Mouse (Mus musculus) telencephalon, adult 2 months (tissue): ENCODE results near the gene Cep131.

Experiments
- DNase-seq: peaks from one replicate; pipeline ENCODE4 v3.0.0-alpha.2; 2011; ENCODE audit warnings: low read depth, low spot score

Cep131 gene

DNA sequence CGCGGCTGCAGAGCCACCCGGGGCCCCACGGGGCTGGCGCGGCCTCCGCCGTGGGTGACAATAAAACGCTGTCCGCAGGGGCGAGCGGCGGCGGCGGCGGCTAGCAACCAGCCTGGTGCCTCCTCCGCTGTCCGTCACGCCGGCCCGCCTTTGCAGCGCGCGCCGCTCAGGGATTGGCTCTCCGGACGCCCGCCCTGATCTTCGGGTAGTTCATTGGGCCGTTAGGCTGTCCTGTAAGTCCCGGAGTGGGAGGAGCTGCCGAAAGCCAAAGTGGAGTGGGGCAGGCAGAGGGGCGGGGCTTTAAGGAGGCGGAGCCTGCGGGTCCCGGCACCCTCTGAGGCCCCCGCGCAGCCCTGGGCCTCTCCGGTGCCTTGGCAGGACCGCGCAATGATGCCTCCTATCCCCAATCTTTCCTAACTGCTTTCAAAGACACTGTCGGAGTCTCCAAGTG, at the start of gene Cep131:
Cep131 (minus strand) TSS at position 126 of the 451 bp plus-strand sequence.
- peak; percentile 96 for DNase-seq

GRCm38 (mm10) chr11:120136195-120136594, 49.6 kb upstream of the Cep131 start:
- DNase-seq = no peak

DNA sequence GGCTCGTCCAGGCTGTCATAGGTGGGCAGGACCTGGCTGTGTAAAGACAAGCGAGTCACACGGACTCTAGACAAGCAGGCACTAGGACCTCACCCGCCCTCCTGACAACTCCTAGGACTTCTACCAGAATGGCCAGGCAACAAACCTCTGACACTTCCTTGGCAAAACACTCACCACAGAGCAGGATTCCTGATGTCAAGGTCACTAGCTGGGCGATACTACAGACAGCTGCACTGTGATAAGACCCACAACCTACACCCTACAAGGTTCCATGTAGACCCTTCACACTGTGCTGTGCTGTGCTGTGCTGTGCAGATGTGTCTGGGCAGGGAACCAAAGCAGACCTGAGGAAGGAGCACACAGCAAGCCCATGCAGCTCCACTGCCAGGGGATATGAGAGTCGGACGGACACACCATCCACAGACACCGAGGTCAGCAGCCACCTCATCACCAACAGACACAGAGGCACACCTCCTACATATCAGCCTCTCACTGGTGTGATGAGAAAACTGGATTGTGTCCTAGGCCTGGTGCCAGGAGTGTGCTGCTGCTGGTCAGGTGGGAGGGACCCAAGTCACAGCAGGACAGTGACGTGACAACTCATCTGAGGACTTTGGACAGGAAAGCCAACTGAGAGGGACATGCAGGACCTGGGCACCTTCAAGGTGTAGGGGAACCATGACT, 48.4 kb upstream of the Cep131 start:
- DNase-seq = no peak

- DNase-seq = no peak
Observed at GRCm38 (mm10) chr11:120134148-120134547, 47.5 kb upstream of the Cep131 start.

DNA sequence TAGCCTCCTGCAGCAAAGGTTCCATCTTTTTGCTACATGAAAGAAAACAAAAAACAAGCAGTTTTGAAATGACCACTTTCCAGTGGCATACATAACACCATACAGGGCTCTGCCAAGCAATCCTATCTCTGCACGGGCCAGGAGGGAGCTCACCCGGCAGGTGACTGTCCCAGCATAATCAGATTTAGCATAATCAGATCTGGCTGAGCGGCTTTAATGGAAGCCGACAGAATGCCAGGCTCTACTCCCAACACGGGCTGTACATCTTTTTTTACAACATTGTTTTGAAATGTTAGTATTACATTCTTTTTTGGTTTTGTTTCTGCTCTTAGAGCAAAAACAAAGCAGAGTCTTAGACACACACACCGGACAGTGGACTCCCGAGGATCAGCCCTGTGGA, 42.7 kb upstream of the Cep131 start:
- DNase-seq = no peak

- no peak for DNase-seq
Observed at GRCm38 (mm10) chr11:120126845-120127244, 40.2 kb upstream of the Cep131 start.

DNA sequence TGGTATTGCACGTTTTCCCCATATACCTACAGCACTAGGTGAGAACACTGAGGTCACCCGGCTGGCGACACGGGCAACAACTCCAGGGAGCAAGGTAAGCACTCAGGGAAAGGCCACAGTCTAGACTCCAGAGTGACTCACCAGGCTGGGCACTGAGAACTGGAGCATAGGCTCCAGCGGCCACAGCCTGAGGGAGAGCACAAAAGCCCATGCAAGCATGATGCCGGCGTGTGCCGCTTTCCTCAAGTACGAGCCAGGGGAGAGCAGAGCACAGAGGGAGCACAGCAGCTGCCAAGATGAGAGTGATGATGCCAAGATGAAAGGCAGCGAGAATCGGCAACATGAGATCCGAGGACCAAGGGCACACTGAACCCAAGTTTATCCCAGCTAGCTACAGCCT, 35.5 kb upstream of the Cep131 start:
- no peak for DNase-seq

DNA sequence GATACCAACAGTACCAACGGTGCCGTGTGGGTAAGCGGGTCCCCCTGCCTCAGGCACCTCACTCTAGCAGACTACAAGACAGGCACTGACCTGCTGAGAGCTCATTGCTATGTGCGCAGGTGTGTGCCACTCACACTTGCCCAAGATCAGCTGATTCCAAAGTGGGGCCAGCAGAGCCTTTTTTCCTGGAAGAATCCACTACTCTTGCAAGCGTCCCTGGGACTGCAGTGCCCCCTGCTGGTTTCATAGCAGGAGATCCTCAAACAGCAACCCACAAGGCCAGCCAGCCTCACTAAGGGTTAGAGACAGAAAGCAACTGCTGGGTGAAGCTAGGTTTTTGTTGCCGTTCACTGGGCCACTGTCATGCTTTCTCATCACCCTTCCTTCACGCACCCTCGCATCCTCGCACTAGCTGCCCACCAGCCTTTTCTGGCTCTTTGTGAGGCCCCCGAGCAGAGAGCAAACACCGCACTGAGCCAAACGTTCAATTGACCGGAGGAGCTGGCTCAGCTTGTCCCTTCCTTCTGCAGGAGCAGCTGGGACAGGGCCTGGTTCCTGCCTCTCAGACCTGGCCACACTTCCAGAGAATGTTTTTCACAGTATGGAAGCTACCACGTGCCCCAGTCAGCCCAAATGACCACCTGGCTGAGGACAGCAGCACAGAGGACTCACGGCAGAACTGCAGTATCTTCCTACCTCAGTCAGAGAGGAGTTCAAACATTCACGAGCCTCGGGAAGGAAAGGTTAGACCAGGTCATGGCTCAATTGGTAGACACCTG, 34.2 kb upstream of the Cep131 start:
- DNase-seq = peak; percentile 35

- no peak for DNase-seq
Observed at GRCm38 (mm10) chr11:120119936-120120541, 33.4 kb upstream of the Cep131 start.

DNA sequence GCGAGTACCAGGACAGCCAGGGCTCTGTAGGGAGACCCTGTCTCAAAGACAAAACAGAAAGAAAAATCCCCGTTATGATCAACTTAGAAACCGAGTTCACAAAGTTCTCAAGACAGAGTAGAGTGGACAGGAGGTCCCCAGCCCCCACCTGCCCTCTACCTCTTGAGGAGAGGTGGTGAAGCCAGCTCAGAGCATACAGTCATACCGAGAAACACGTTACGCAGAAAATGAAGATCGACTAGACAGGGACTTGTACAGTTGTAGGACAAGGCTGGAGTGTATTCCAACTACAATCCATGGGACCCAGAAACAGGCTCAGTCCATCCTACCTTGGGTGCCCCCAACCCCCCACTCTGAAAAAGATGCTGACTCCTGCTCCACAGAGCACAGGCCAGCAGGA, 32.5 kb upstream of the Cep131 start:
- no peak for DNase-seq

DNA sequence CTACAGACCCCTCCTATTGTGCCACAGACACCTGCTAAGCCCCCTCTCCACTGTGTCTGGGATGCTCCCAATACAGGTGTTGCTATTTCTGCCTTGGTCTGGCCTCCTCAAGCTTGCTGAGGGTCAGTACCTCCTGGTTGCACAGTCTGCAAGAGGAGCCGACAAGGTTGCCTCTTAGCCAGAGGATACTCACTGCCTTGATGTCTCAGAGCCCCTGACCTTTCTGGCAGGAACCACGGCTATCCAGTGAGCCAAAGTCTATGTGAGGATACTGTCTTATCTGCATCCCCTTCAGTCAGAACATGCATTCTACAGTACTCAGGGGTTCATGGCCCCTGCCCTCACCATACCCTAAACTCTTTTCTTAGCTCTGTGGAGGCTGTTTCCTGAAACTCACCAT, 31.0 kb upstream of the Cep131 start:
- DNase-seq = no peak

DNA sequence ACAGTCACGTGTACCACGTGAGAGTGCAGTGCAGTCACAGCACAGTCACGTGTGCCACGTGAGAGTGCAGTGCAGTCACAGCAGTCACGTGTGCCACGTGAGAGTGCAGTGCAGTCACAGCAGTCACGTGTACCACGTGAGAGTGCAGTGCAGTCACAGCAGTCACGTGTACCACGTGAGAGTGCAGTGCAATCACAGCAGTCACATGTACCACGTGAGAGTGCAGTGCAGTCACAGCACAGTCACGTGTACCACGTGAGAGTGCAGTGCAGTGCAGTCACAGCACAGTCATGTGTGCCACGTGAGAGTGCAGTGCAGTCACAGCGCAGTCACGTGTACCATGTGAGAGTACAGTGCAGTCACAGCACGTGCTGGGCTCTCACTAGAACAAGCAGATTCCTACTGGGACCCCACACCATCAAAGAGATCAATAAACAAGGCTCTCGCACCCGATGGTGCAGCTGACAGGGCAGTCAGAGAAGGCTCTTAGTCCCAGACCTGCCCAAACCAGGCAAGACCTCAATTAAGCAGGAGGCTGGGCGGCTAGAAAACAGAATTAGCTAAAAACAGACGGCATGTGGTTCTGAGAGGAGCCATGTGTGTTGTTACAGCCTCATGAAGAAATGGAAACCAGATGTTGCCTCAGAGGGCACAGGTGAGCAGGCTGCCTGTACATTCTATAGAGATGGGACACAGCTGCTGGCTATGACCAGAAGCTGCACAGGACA, 28.0 kb upstream of the Cep131 start:
- DNase-seq = no peak

DNA sequence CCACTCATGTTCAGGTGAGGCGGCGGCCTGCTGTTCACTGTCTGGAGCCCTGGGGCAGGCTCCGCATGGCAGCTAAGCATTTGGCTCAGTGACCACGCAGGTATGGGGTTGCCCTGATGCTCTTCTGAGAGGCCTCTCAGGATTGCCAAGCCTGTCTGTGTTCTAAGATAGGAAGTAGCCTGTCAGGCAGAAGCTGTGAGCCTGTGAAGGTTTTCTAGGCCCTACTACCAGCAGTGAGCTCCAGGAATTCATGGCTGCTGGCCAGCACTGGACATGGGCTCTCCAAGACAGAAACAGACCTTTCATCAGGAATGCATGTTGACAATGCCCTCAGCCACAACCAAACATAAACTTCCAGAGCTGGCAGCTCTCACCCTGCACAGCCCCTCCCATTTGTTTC, 25.5 kb upstream of the Cep131 start:
- DNase-seq = no peak

DNA sequence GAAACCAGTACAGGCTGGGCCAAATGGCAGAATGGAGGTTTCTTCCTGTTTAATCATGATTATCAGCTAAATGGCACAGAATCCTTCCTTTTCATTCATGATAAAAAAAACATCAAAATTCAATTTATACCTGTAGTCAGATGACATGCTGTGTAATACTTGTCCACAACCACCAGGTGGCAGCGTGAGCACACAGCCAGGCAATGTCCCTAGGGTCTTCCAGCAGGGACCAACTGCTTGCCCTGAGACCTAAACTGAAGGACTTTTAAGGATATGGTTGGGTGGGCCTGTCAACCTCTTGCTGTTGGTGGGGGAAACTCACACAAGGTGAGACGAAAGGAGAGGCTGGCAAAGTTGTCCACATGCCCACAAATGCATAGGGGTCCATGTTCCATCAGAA, 24.4 kb upstream of the Cep131 start:
- no peak for DNase-seq

- DNase-seq = no peak
Observed at GRCm38 (mm10) chr11:120110554-120110953, 23.9 kb upstream of the Cep131 start.

GRCm38 (mm10) chr11:120109558-120110210, 23.1 kb upstream of the Cep131 start:
- no peak for DNase-seq

GRCm38 (mm10) chr11:120107796-120108195, 21.2 kb upstream of the Cep131 start:
- no peak for DNase-seq

DNA sequence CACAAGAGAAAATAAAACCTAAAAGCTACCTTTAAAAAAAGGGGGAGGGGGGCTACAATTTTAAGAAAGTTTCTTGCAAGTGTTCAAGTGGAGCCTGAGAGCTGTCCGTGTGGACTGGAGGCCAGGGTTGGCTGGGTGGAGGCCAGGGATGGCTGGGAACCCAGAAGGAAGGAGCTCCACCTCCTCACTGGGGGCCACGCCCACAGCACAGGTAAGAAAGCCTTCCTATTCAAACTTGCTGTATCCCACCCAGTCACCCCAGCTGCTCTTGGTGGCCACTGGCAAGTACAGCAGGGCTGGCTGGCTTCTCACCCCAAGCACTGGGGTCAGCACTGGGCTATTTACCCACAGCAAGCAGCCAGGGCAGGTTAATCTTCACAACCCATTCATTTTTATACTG, 20.4 kb upstream of the Cep131 start:
- DNase-seq = no peak

DNA sequence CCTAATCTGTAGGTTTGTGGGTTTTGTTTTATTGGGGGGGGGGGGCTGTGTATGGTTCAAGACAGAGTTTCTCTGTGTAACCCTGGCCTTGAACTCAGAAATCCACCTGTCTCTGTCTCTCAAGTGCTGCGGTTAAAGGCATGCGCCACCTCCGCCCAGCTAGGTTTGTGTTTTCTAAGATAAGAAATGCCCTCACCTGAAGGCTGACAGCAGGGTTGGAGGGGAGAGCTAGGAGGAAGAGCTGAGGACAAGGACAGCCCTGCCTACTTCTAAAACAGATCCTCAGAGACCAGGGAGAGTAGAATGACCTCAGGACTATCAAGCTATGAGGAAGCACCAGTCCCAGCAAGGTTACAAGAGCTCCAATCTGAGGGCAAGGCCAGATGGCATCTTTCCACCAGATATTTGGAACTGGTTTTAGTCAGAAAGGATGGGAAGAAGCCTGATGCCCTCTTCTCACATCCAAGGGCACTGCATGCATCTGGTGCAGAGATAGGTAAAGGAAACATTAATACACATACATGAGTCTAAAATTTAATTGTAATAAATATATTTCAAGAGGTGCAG, 16.9 kb upstream of the Cep131 start:
- no peak for DNase-seq

DNA sequence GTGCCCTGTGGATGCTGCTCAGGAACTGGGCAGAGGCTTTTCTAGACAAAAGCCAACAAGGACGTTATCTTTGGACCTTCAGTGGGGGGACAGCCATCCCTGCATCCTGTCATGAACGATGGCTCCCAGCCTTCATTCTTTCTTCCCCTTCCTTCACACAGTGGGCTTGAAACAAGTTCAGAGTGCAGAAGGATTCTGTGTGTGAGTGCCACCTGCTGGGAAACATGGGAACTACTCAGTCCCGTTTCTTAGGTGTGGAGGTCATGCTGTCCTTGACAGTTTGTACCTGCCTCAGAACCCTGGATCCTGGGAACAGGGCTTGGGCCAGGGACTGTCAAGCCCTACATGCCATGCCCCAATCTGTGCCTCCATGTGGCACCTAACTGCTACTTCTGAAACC, 14.4 kb upstream of the Cep131 start:
- peak; percentile 41 for DNase-seq
